Mouse (Mus musculus): Measurements from ENCODE around the gene Hoxd12.

The Hoxd12 gene

DNA sequence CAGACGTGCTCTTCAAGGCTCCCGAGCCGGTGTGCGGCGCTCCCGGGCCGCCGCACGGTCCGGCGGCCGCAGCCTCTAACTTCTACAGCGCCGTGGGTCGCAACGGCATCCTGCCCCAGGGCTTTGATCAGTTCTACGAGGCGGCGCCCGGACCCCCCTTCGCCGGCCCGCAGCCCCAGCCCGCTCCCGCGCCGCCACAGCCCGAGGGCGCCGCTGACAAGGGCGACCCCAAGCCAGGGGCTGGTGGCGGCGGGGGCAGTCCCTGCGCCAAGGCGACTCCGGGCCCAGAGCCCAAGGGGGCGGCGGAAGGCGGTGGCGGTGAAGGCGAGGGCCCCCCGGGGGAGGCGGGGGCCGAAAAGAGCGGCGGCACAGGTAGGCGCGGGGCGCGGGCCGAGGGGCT, 8.0 kb downstream of the Hoxd12 start:
- DNase-seq, result peak; percentile 76

GRCm38 (mm10) chr2:74683471-74683951, 8.7 kb downstream of the Hoxd12 start:
- DNase-seq, result peak; percentile 82

GRCm38 (mm10) chr2:74684106-74684505, 9.3 kb downstream of the Hoxd12 start:
- DNase-seq, result no peak

DNA sequence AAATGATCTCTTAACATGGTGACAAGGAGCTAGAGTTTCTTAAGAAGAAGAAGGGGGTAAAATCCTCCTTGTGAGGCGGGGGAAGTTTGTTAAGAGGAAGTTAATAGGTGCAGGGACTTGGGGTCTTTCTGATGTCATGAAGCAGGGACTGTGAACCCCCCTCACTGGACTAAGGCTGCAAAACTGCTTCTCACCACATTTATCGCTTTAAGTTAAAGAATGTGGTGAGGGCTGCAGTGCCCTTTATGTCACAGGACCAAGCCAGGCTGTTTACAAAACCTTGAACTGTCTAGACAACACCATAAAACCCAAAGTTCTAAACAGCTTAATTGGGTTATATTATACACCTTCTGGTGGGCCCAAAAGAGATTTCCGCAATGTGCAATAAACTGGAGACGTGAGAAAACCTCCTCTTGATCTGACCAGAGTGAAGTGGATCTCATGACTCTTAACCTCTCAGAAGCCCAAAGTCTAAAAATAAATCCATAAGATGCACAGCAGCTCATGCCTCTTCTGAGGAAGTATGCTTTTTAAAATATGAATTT, 10.3 kb downstream of the Hoxd12 start:
- peak; percentile 28 for DNase-seq

GRCm38 (mm10) chr2:74686301-74686987, 11.6 kb downstream of the Hoxd12 start:
- DNase-seq, result peak; percentile 82

DNA sequence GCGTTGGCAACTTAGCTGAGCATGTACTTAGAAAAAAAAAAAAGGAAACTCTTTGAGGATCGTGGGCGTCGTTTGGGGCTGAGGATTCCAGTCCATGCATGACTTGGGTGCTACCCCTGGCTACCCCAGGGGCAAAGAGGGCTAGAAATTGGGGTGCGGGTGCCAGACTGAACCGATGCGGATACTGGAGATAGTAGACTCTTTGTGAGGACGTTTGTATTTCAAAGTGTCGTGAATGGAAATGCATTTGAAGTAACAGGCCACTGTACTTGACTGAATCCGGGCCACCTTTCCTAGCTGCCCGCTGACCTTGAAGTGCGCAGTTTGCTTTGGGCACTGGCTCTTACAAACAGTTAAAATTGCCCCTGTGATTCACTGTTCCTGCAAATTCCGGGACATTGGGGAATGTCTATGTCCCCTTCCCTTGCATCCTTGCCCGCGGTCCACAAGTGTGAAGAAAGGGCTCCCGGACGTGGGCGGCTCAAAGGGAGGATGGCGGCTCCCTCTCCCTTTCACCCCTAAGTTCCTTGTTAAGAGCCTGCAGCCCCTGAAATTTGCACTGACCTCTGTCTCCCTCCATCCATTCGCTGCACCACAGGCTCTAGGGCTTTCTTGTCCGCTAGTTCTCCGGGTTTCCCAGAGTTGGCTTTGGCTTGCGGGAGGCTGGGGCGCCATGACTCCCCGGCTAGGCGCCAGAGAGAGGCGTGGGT, 12.3 kb downstream of the Hoxd12 start:
- peak; percentile 79 for DNase-seq

DNA sequence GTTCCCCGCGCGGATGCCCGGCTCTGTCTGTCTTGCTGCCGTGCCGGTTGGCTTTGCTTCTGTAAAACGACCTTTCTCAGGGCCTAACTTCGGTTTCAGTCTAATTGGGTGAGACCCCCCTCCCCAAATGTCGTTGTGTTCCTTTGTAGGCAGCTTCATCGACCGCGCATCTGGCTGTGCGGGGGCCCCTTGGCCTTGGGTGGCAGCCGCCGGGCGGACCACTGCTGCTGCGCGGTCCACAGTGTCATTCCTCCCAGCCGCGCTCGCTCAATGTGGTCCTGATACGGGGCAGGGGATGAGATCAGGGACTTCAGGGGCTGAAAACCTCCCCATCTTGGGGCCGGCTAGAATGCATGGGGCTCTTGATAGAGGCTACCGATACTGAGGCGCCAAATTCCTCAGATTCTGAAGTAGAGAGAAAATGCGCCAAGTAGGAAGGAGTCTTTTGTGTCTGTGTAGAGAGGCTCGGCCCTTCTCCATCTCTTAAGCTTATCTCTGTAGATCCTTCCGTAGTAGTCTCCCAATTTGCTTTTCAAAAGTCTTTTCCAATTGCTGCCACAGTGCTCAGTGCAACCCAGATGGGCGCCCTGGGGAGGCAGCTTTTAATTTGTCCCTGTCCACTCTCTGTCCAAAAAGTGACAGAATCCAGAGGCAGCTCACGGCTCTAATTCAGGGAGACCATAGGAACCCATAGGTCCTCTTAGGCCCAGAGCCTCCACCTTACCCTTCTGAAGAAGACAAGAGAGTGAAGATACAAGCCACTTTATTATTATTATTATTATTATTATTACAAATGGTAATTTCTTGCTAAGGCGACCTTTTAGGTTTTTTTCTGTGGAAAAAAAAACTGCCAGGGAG, 13.1 kb downstream of the Hoxd12 start:
- DNase-seq, result peak; percentile 87

- DNase-seq, result peak; percentile 73
These were observed 14.2 kb downstream of the Hoxd12 start for GRCm38 (mm10) chr2:74688795-74689573.

GRCm38 (mm10) chr2:74689574-74690337, 14.9 kb downstream of the Hoxd12 start:
- peak; percentile 76 for DNase-seq

- DNase-seq, result no peak
These were observed 15.5 kb downstream of the Hoxd12 start for GRCm38 (mm10) chr2:74690338-74690716.

GRCm38 (mm10) chr2:74691022-74691951, 16.5 kb downstream of the Hoxd12 start, which contains the start of gene Hoxd10:
Gene Hoxd10 (plus strand): TSS chr2:74691924.
- DNase-seq, result peak; percentile 96

- no peak for DNase-seq
These were observed 17.4 kb downstream of the Hoxd12 start for GRCm38 (mm10) chr2:74691995-74692807.

- peak; percentile 72 for DNase-seq
These were observed 18.1 kb downstream of the Hoxd12 start for GRCm38 (mm10) chr2:74692808-74693431.

- DNase-seq, result no peak
These were observed 18.6 kb downstream of the Hoxd12 start for GRCm38 (mm10) chr2:74693432-74693827.

DNA sequence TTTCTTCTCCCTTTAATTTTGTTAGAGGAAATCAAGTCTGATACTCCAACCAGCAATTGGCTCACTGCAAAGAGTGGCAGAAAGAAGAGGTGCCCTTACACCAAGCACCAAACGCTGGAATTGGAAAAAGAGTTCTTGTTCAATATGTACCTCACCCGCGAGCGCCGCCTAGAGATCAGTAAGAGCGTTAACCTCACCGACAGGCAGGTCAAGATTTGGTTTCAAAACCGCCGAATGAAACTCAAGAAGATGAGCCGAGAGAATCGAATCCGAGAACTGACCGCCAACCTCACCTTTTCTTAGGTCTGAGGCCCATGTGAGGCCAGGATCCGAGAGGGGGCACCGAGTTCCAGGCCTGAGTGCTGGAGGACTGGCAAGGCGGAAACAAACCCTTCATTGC, 19.3 kb downstream of the Hoxd12 start:
- DNase-seq, result peak; percentile 70

GRCm38 (mm10) chr2:74695383-74695782, 20.6 kb downstream of the Hoxd12 start:
- peak; percentile 62 for DNase-seq

GRCm38 (mm10) chr2:74695813-74696430, 21.1 kb downstream of the Hoxd12 start:
- peak; percentile 62 for DNase-seq
